Mouse (Mus musculus): ENCODE results near the gene Plscr3. TPM values are rescaled to one million over a fixed set of nuclear protein-coding genes. Genes with fewer than 3 reads are reported as not detected.

Plscr3 gene
- total and polyA plus RNA-seq, 2 experiments from 2014 or later = 26.3 to 32.2 TPM

DNA sequence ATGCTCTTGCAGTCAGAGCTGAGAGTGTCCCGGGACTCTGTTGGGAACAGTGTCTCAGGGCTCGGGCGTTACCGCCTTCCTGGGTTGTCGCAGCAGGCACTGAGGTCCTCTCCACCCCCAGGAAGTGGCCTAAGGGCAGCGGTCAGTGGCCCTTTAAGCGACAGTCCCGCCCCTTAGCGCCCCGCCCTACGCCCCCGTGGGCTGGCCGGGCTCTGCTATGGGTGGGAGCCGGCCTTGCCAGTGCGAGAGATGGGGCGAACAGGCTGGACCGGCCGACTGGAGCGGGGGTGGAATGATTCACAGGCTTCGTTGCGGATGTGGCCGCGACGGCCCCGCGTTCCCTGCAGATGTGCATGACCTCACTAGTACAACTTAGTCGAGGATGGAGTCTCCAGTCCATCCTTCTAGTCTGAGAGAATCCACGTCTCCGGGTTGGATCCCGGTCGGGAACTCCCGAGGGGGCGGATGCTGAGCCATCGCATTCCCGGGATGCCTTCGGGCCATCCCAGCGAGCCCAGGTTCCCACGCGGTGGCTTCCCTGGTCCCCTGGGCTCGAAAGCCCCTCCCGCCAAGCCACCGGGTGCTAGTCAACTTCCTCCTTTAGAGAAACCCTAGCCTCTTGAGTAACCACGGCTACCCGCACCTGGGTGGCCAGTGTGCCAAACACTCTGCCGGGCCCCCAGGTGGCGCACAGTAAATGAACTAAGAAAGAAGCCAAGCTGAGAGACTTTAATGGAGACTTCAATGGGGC, 34.9 kb downstream of the Plscr3 start, which contains the start of gene Kctd11:
TSS of gene Kctd11 (minus strand) at position 554 of the 751 bp plus-strand sequence.
- under 1% methylated on average over 45 of the region's 46 CpGs for WGBS

DNA sequence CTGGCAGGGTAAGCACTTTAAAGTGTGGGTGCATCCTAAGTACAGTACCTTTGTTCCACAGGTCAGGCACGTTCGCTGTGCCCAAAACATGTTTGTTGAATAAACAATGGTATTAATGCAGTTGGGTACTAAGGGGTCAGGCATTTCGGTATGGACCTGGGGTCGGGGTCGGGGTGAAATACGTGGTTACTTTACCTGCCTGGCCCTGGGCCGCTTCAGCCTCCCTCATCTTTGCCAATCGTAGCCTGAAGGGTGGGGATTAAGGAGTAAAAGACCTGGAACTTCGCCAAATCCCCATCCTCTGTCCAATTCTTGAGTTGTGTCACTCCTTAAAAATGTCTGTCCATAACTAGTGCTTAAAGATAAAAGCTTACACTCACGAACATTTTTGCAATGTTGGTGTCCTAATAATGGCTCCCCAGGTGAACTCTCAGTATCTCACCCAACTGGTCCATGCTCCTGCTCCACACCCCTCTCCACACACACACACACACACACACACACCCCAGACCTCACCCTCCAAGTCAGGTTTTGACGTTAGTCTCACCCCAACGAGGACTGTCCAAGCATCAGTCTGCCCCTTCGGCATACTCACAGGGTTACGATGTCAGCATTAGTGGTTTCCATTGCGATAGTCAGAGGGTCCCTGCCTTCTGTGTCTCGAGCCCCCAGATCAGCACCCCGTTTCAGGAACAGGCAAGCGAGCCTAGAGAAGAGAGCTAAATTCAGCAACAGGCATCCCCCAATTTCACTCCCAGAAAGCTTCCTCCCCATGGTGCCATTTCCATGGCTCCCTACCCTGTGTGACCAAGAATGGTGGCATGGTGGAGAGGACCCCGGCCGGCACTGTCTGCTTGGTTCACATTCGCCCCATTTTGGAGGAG, 35.9 kb downstream of the Plscr3 start:
- WGBS = 58% methylated on average over 21 of the region's 21 CpGs
- Histone ChIP-seq H3K4me3 (ENCODE audit: low read length) (peak overlapping the region; percentile 34; the same call in 1 of the 2 replicates), H3K4me2 (ENCODE audit: low read depth, low read length) (peak overlapping the region; percentile 54), H3K9ac (replicated peaks; ENCODE audit: low read length) (0 out of 2 replicates have a peak overlapping the region, but pooled peaks have one; percentile 37), H3K27ac (no peak overlapping the region), H3K4me1 (ENCODE audit: insufficient read depth, low read length) (peaks cover 4% of the 10 kb centered on the region; the same call in 1 of the 2 replicates), H3K27me3 (ENCODE audit: insufficient read depth, low read length) (no peaks in the 10 kb centered on the region), H3K36me3 (ENCODE audit: insufficient read depth, low read length) (no peaks in the 10 kb centered on the region), H3K9me3 (ENCODE audit: low read length) (no peaks in the 10 kb centered on the region)
- TF ChIP-seq CTCF (IDR thresholded peaks at IDR 0.05; ENCODE audit: low read depth) = no peak
- no peak for ATAC-seq
- no peak for DNase-seq (ENCODE audit: low spot score)

More for the DNA sequence above, 34.9 kb downstream of the Plscr3 start, which contains the start of gene Kctd11:
- peak; percentile 87 for ATAC-seq
- 0 out of 2 replicates have a peak, but pooled peaks have one; percentile 13 for TF ChIP-seq CTCF (IDR thresholded peaks at IDR 0.05; ENCODE audit: low read depth)
- H3K36me3 ChIP-seq (ENCODE audit: insufficient read depth, low read length) = no peaks in the 10 kb centered on the region
- no peaks in the 10 kb centered on the region for H3K9me3 ChIP-seq (ENCODE audit: low read length)
- peak within 1 kb of the TSS; percentile 34 for H3K4me3 ChIP-seq (ENCODE audit: low read length)
- peak within 1 kb of the TSS; percentile 37; the same call in 1 of the 2 replicates for H3K9ac ChIP-seq (replicated peaks; ENCODE audit: low read length)
- H3K27ac ChIP-seq = peak within 1 kb of the TSS; percentile 57
- H3K4me2 ChIP-seq (ENCODE audit: low read depth, low read length) = peak within 1 kb of the TSS; percentile 54
- H3K4me1 ChIP-seq (ENCODE audit: insufficient read depth, low read length) = peaks cover 5% of the 10 kb centered on the region; the same call in 1 of the 2 replicates
- H3K27me3 ChIP-seq (ENCODE audit: insufficient read depth, low read length) = no peaks in the 10 kb centered on the region
- peak; percentile 78 for DNase-seq (ENCODE audit: low spot score)

DNA sequence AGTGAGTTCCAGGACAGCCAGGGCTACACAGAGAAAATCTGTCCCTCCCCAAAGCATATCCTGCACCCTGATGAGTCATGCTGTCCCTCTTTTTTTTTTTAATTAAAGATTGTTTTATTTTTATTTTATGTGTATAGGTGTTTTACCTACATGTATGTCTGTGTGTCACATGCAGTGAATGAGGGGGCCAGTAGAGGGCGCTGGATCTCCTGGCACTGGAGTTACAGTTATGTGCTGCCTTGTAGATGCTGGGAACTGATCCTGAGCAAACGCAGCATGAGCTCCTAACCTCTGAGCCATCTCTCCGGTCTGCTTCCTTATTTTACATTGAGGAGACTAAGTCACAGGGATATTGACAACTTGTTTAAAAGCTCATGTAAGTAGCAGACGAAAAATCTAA, 36.9 kb downstream of the Plscr3 start:
- ATAC-seq = no peak
- no peak overlapping the region for H3K4me2 ChIP-seq (ENCODE audit: low read depth, low read length)
- H3K4me3 ChIP-seq (ENCODE audit: low read length) = no peak overlapping the region
- no peaks in the 10 kb centered on the region for H3K36me3 ChIP-seq (ENCODE audit: insufficient read depth, low read length)
- DNase-seq (ENCODE audit: low spot score) = no peak
- no peaks in the 10 kb centered on the region for H3K4me1 ChIP-seq (ENCODE audit: insufficient read depth, low read length)
- no peaks in the 10 kb centered on the region for H3K9me3 ChIP-seq (ENCODE audit: low read length)
- no peak overlapping the region for H3K27ac ChIP-seq
- peak; percentile 47 for TF ChIP-seq CTCF (IDR thresholded peaks at IDR 0.05; ENCODE audit: low read depth)
- WGBS = 70% methylated on average over 4 of the region's 4 CpGs
- H3K27me3 ChIP-seq (ENCODE audit: insufficient read depth, low read length) = no peaks in the 10 kb centered on the region
- H3K9ac ChIP-seq (replicated peaks; ENCODE audit: low read length) = no peak overlapping the region

DNA sequence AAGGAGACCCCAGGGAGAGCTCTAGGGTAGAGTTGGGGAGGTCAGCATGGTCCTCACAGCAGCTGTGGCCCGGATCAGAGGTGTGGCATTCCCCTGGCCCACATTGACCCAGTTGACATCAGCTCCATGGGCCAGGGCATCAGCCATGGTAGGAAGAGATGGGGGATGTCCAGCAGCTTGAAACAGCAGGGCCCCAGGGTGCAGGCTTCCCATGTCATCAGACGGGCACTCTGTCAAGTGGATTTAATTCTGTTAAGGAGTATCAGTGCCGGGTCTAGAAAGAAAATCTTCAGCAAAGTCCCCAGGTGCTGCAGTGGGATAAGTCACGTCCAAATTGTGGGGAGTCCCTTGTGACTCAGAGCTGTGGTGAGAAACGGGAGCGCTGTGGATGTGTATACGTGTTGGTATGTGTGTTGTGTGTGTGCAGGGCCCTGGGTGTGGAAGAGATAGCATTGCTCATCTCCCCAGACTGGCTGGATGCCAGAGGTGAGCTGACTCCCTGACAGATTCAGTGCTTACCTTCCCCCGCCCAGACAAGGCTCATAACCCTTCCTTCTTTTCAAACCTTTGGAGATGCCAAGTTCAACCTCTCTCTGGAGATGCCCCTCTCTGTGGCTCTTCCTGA, 37.5 kb downstream of the Plscr3 start:
- H3K9me3 ChIP-seq (ENCODE audit: low read length) = no peaks in the 10 kb centered on the region
- H3K4me2 ChIP-seq (ENCODE audit: low read depth, low read length) = no peak overlapping the region
- H3K27me3 ChIP-seq (ENCODE audit: insufficient read depth, low read length) = no peaks in the 10 kb centered on the region
- H3K4me1 ChIP-seq (ENCODE audit: insufficient read depth, low read length) = no peaks in the 10 kb centered on the region
- ATAC-seq = no peak
- H3K4me3 ChIP-seq (ENCODE audit: low read length) = no peak overlapping the region
- H3K36me3 ChIP-seq (ENCODE audit: insufficient read depth, low read length) = no peaks in the 10 kb centered on the region
- H3K27ac ChIP-seq = no peak overlapping the region
- DNase-seq (ENCODE audit: low spot score) = no peak
- WGBS = 86% methylated on average over 8 of the region's 8 CpGs
- TF ChIP-seq CTCF (IDR thresholded peaks at IDR 0.05; ENCODE audit: low read depth) = no peak
- no peak overlapping the region for H3K9ac ChIP-seq (replicated peaks; ENCODE audit: low read length)

DNA sequence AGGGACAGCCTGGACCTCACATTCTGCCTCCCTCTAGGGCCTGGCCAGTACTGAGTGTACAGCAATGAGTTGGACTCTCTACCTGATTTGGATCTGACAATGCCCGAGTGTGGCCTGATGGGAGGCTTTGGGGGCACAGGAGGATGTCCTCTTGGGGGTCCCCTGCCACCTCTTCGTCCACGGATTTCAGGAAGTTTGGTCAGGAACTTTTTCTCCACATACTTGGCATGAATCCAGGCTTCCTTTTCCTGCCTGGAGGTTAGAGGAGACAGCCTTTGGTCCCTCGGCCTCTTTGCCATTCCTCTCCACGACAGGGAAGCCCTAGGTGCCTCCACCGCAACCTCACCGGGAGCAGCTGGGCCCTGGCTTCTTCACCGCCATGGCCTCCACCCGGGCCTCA, 38.1 kb downstream of the Plscr3 start:
- H3K4me1 ChIP-seq (ENCODE audit: insufficient read depth, low read length) = no peaks in the 10 kb centered on the region
- no peak overlapping the region for H3K4me3 ChIP-seq (ENCODE audit: low read length)
- H3K9ac ChIP-seq (replicated peaks; ENCODE audit: low read length) = no peak overlapping the region
- H3K4me2 ChIP-seq (ENCODE audit: low read depth, low read length) = no peak overlapping the region
- H3K27ac ChIP-seq = no peak overlapping the region
- TF ChIP-seq CTCF (IDR thresholded peaks at IDR 0.05; ENCODE audit: low read depth) = no peak
- WGBS = 74% methylated on average over 9 of the region's 9 CpGs
- no peaks in the 10 kb centered on the region for H3K27me3 ChIP-seq (ENCODE audit: insufficient read depth, low read length)
- no peak for ATAC-seq
- no peaks in the 10 kb centered on the region for H3K9me3 ChIP-seq (ENCODE audit: low read length)
- DNase-seq (ENCODE audit: low spot score) = no peak
- no peaks in the 10 kb centered on the region for H3K36me3 ChIP-seq (ENCODE audit: insufficient read depth, low read length)

DNA sequence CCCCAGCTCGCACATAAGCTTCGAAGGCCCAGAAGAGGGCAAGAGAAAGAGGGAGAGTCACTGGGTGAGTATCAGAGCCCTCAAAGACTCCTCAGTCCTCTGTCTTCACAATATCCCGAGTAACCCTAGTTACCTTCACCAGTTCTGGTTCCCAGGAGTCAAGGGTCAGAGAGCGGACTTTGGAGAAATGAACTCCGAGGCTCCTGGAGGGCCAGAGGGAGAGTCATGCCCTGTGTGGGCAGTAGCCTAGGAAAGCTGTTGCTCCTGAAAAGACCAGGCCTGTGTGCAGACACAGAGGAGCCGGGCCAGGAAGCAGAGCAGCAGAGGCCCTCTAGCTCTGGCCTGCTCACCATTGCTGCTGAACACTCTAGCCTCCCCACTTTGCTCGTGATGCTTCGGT, 38.5 kb downstream of the Plscr3 start:
- no peak for ATAC-seq
- no peak overlapping the region for H3K27ac ChIP-seq
- no peaks in the 10 kb centered on the region for H3K36me3 ChIP-seq (ENCODE audit: insufficient read depth, low read length)
- H3K9me3 ChIP-seq (ENCODE audit: low read length) = no peaks in the 10 kb centered on the region
- no peaks in the 10 kb centered on the region for H3K27me3 ChIP-seq (ENCODE audit: insufficient read depth, low read length)
- 81% methylated on average over 8 of the region's 8 CpGs for WGBS
- TF ChIP-seq CTCF (IDR thresholded peaks at IDR 0.05; ENCODE audit: low read depth) = no peak
- no peak overlapping the region for H3K4me2 ChIP-seq (ENCODE audit: low read depth, low read length)
- no peak overlapping the region for H3K4me3 ChIP-seq (ENCODE audit: low read length)
- no peak for DNase-seq (ENCODE audit: low spot score)
- no peak overlapping the region for H3K9ac ChIP-seq (replicated peaks; ENCODE audit: low read length)
- H3K4me1 ChIP-seq (ENCODE audit: insufficient read depth, low read length) = no peaks in the 10 kb centered on the region

Measured in hindbrain, postnatal 0 days (tissue).